Mouse (Mus musculus) T-cell, adult 2 months (primary cell): ENCODE results near the gene Tmem79.
"Not testable (repeated sequence)": the region's sequence is repeated elsewhere in the genome, so short reads cannot be mapped to it uniquely, and the experiment has no call there.

Experiments used
- DNase-seq: peaks from one replicate; pipeline ENCODE4 v3.0.0; 2022; ENCODE audit warnings: low spot score

Tmem79 gene

GRCm38 (mm10) chr3:88281141-88281916 lies 54.6 kb downstream of the Tmem79 start:
- not testable (repeated sequence) for DNase-seq

DNA sequence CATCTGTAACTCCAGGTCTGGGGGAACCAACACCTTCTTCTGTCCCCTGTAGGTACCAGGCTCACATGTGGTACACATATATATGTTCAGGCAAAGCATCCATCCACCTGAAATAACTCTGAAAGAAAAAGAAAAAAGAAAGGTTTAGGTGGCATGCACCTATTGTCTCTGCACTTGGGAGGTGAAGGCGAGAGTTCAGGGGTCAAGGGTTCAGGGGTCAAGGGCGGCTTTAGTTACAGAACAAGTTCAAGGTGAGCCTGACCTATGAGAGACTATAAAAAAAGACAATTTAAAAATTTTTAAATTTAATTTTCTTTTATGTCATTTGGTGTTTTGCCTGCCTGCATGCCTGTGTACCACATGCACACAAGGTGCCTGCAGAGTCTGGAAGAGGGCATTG lies 55.9 kb downstream of the Tmem79 start:
- DNase-seq: no peak
